Mouse (Mus musculus): ENCODE measurements at regions not wholly inside any gene's neighbourhood (a gene's known extent, or its start where the extent isn't known, plus 50 kb on each side); places are given as distances from the start of the nearest gene placed in this dataset.

- no peak for ATAC-seq (replicated peaks; ENCODE audit: poor library complexity, severe bottlenecking)
These were observed 168.2 kb upstream of the Gm4791 start for GRCm38 (mm10) chr9:46830316-46830715.

- no peak for ATAC-seq (replicated peaks; ENCODE audit: poor library complexity, severe bottlenecking)
These were observed 173.8 kb upstream of the Gm4791 start for GRCm38 (mm10) chr9:46824703-46825102.

- ATAC-seq (replicated peaks; ENCODE audit: poor library complexity, severe bottlenecking), result no peak
These were observed 178.7 kb upstream of the Gm4791 start for GRCm38 (mm10) chr9:46819808-46820207.

- ATAC-seq (replicated peaks; ENCODE audit: poor library complexity, severe bottlenecking), result no peak
These were observed 179.2 kb upstream of the Gm4791 start for GRCm38 (mm10) chr9:46819376-46819775.

- no peak for ATAC-seq (replicated peaks; ENCODE audit: poor library complexity, severe bottlenecking)
These were observed 182.4 kb upstream of the Gm4791 start for GRCm38 (mm10) chr9:46816126-46816525.

- ATAC-seq (replicated peaks; ENCODE audit: poor library complexity, severe bottlenecking), result no peak
These were observed 183.9 kb upstream of the Gm4791 start for GRCm38 (mm10) chr9:46814478-46815241.

- ATAC-seq (replicated peaks; ENCODE audit: poor library complexity, severe bottlenecking), result no peak
These were observed 188.3 kb upstream of the Gm4791 start for GRCm38 (mm10) chr9:46810266-46810665.

- ATAC-seq (replicated peaks; ENCODE audit: poor library complexity, severe bottlenecking), result no peak
These were observed 203.1 kb upstream of the Gm4791 start for GRCm38 (mm10) chr9:46795446-46795845.

- no peak for ATAC-seq (replicated peaks; ENCODE audit: poor library complexity, severe bottlenecking)
These were observed 209.5 kb upstream of the Gm4791 start for GRCm38 (mm10) chr9:46789036-46789435.

GRCm38 (mm10) chr9:46788456-46788855, 210.1 kb upstream of the Gm4791 start:
- no peak for ATAC-seq (replicated peaks; ENCODE audit: poor library complexity, severe bottlenecking)

- ATAC-seq (replicated peaks; ENCODE audit: poor library complexity, severe bottlenecking), result no peak
These were observed 214.1 kb upstream of the Gm4791 start for GRCm38 (mm10) chr9:46784355-46784975.

- no peak for ATAC-seq (replicated peaks; ENCODE audit: poor library complexity, severe bottlenecking)
These were observed 214.8 kb upstream of the Gm4791 start for GRCm38 (mm10) chr9:46783597-46784354.

- ATAC-seq (replicated peaks; ENCODE audit: poor library complexity, severe bottlenecking), result no peak
These were observed 216.9 kb upstream of the Gm4791 start for GRCm38 (mm10) chr9:46781681-46782080.

GRCm38 (mm10) chr9:46778769-46779168, 219.8 kb upstream of the Gm4791 start:
- ATAC-seq (replicated peaks; ENCODE audit: poor library complexity, severe bottlenecking), result no peak

GRCm38 (mm10) chr9:46774821-46775220, 223.7 kb upstream of the Gm4791 start:
- no peak for ATAC-seq (replicated peaks; ENCODE audit: poor library complexity, severe bottlenecking)

- no peak for ATAC-seq (replicated peaks; ENCODE audit: poor library complexity, severe bottlenecking)
These were observed 238.3 kb upstream of the Gm4791 start for GRCm38 (mm10) chr9:46760247-46760646.

- ATAC-seq (replicated peaks; ENCODE audit: poor library complexity, severe bottlenecking), result no peak
These were observed 241.4 kb upstream of the Gm4791 start for GRCm38 (mm10) chr9:46757005-46757672.

GRCm38 (mm10) chr9:46751981-46752380, 246.6 kb upstream of the Gm4791 start:
- ATAC-seq (replicated peaks; ENCODE audit: poor library complexity, severe bottlenecking), result no peak

- no peak for ATAC-seq (replicated peaks; ENCODE audit: poor library complexity, severe bottlenecking)
These were observed 249.1 kb upstream of the Gm4791 start for GRCm38 (mm10) chr9:46749441-46749840.

GRCm38 (mm10) chr9:46746266-46746665, 252.3 kb upstream of the Gm4791 start:
- no peak for ATAC-seq (replicated peaks; ENCODE audit: poor library complexity, severe bottlenecking)

GRCm38 (mm10) chr9:46740496-46740895, 258.0 kb upstream of the Gm4791 start:
- ATAC-seq (replicated peaks; ENCODE audit: poor library complexity, severe bottlenecking), result no peak

Measured in granulocyte monocyte progenitor cell, adult 5-6 weeks (primary cell).